20 mouse cellular contexts compared by ENCODE assay signal in the genomic region with DNA sequence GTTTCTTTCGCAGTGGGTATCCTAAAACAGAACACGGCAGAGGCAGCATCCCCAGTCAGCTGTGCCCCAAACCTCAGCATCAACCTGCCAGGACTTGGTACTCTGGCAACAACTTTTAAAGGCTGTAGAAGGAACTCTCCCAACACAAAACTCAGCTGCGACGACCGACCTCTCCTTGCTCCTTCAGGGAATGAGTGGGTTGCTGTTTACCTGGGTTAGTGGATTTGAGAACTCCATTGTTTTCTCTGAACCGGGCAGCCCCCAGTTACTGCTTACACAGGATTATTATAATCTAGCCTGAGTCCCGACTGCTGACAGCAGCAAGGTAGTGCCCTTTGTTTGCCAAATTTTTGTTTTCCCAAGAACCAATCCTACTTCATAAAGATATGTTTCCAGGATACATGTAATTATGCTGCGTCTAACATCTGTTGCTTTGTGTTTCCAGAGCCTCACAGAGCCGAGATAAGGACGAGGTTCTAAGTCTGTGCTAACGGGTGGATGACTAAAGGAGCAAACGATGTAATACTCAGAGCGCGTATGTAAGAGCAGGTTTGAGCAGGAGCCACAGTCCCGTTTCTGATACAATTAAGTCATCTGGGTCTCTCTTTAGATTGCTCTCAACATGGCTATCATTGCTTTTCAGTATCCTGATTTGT. TPM values are rescaled to one million over a fixed set of nuclear protein-coding genes. Genes with fewer than 3 reads are reported as not detected.
A peak's percentile ranks its signal among the peaks of the same experiment; 100 is the strongest.
DNase-seq lines count a peak whose midpoint lies in the region; ATAC-seq and TF ChIP-seq lines count a peak whose summit lies in the region.
"Had no signal": no experiment of that assay in that cellular context is flagged by ENCODE, and none has a peak within 500 bp of the region (broad histone marks: within the 10 kb centered on the region; RNA-seq: fewer than 3 reads in every experiment).

No protein-coding gene starts in this region.

- no peaks in the 10 kb centered on the region for H3K36me3 ChIP-seq in kidney, postnatal 0 days (ENCODE audit: insufficient read depth, low read length)
- H3K36me3 ChIP-seq: embryonic facial prominence, embryonic 13.5 days; forebrain, embryonic 12.5 days; hindbrain, embryonic 12.5 days had no signal

- peak; percentile 32 for DNase-seq in cerebellum, adult 8-10 months
- no peak for DNase-seq in frontal cortex, adult 2 months (ENCODE audit: extremely low spot score in 1 of 2, low spot score in 1 of 2)
- no peak for DNase-seq in kidney, postnatal 0 days (ENCODE audit: low spot score)
- no peak for DNase-seq in kidney, postnatal 4 days
- DNase-seq in urinary bladder, postnatal 4 days (ENCODE audit: low spot score in 2 of 2) = no peak
- DNase-seq: adrenal gland, postnatal 10 days; gastrocnemius, adult 2 months; gastrocnemius, postnatal 25 days; heart, postnatal 10 days; heart, postnatal 4 days had no signal

- no peak overlapping the region for H3K9ac ChIP-seq in kidney, postnatal 0 days (ENCODE audit: low read depth, low read length)
- H3K9ac ChIP-seq: embryonic facial prominence, embryonic 13.5 days; forebrain, embryonic 12.5 days; hindbrain, embryonic 12.5 days had no signal

- no peak overlapping the region for H3K4me2 ChIP-seq in kidney, postnatal 0 days (ENCODE audit: low read length)
- H3K4me2 ChIP-seq: embryonic facial prominence, embryonic 13.5 days; forebrain, embryonic 12.5 days; hindbrain, embryonic 12.5 days had no signal

- H3K4me1 ChIP-seq in kidney, postnatal 0 days (replicated peaks; ENCODE audit: insufficient read depth, low read length) = no peaks in the 10 kb centered on the region
- H3K4me1 ChIP-seq: embryonic facial prominence, embryonic 13.5 days; hindbrain, embryonic 12.5 days had no signal

- no peak for TF ChIP-seq CTCF in kidney, postnatal 0 days (IDR thresholded peaks at IDR 0.05; ENCODE audit: low read depth)

- H3K9me3 ChIP-seq in kidney, postnatal 0 days (replicated peaks; ENCODE audit: low read length) = no peaks in the 10 kb centered on the region
- H3K9me3 ChIP-seq: embryonic facial prominence, embryonic 13.5 days; forebrain, embryonic 12.5 days; hindbrain, embryonic 12.5 days had no signal

- H3K4me3 ChIP-seq in kidney, postnatal 0 days (replicated peaks; ENCODE audit: low read depth, low read length) = no peak overlapping the region
- H3K4me3 ChIP-seq: embryonic facial prominence, embryonic 13.5 days; forebrain, embryonic 12.5 days; gastrocnemius, adult 2 months; hindbrain, embryonic 12.5 days had no signal

- 64% methylated on average over 15 of the region's 15 CpGs for WGBS in kidney, postnatal 0 days

- peak overlapping the region; percentile 48; the same call in 1 of the 2 replicates for H3K27ac ChIP-seq in kidney, postnatal 0 days
- H3K27ac ChIP-seq: embryonic facial prominence, embryonic 13.5 days; forebrain, embryonic 12.5 days; gastrocnemius, adult 2 months; hindbrain, embryonic 12.5 days had no signal

- no peak; the same call in 1 of the 2 replicates for ATAC-seq in cerebellum, adult (ENCODE audit: insufficient number of reproducible peaks, low FRiP score, low TSS enrichment)
- ATAC-seq in frontal cortex, adult (ENCODE audit: low TSS enrichment) = peak; percentile 72
- no peak for ATAC-seq in kidney, postnatal 0 days (replicated peaks; ENCODE audit: low FRiP score, low read depth)
- ATAC-seq: forebrain, embryonic 16.5 days; hindbrain, embryonic 16.5 days; inflammation-experienced regulatory T-cells, adult 6 months had no signal

- H3K27me3 ChIP-seq in kidney, postnatal 0 days (ENCODE audit: insufficient read depth, low read length) = no peaks in the 10 kb centered on the region
- H3K27me3 ChIP-seq: embryonic facial prominence, embryonic 13.5 days; forebrain, embryonic 12.5 days; hindbrain, embryonic 12.5 days had no signal

RNA-seq across cellular contexts. Expression of a gene that starts 46.2 kb away (rescaled TPM):
- polyA plus RNA-seq in frontal cortex, adult 2 months (2012; rRNA removed) = 10.1 and 11.0 TPM in 2 replicates
- polyA plus RNA-seq in kidney, postnatal 0 days (2015; fragmentation: Nextera tagmentation; extraction: Ambion mirVana) = not detected in 2 replicates
- polyA plus RNA-seq: C2C12; heart, embryonic 14.5 days; inflammation-experienced regulatory T-cells, adult 6 months had no signal

RNA-seq across cellular contexts. Expression of a gene that starts 46.2 kb away (rescaled TPM):
- 2.2 and 2.6 TPM in 2 replicates for polyA plus RNA-seq in frontal cortex, adult 2 months (2012; rRNA removed)
- polyA plus RNA-seq in kidney, postnatal 0 days (2015; fragmentation: Nextera tagmentation; extraction: Ambion mirVana) = 1.9 and 2.1 TPM in 2 replicates
- polyA plus RNA-seq: C2C12 had no signal

Comparison
In these comparisons a context has a peak if more than half of its experiments do, and no peak if none do; other contexts are left out.
1. RNA of a gene that starts 46.2 kb away (polyA plus RNA-seq): 10.1 to 11.0 TPM in frontal cortex, adult 2 months; not detected in kidney, postnatal 0 days; every median in the first group is over 10 times any median in the second.